Mouse (Mus musculus) hindbrain, postnatal 0 days (tissue): ENCODE measurements at regions not wholly inside any gene's neighbourhood (a gene's known extent, or its start where the extent isn't known, plus 50 kb on each side); places are given as distances from the start of the nearest gene placed in this dataset.

Experiments
- ATAC-seq: fragments of 200-750 bp; cut with Nextera tagmentation; 2 replicates; pipeline ENCODE4 v1.8.0; 2017; ENCODE audit warnings: mild to moderate bottlenecking, moderate TSS enrichment, moderate library complexity
- DNase-seq: peaks from one replicate; pipeline ENCODE4 v3.0.0-alpha.2; 2015; ENCODE audit warnings: low spot score
- H3K27ac ChIP-seq: fragments of 300-500 bp; sonication (generic); 2 replicates; pipeline ENCODE4 v1.5.1; 2014; ENCODE audit warnings: mild to moderate bottlenecking
- H3K27me3 ChIP-seq: fragments of 300-500 bp; sonication (generic); 2 replicates; pipeline ENCODE4 v1.6.1; 2014; ENCODE audit warnings: low read length, mixed read lengths; ENCODE audit not compliant: insufficient read depth
- H3K36me3 ChIP-seq: fragments of 300-500 bp; sonication (generic); 2 replicates; pipeline ENCODE4 v1.6.1; 2014; ENCODE audit warnings: low read length, mixed read lengths; ENCODE audit not compliant: insufficient read depth
- H3K4me1 ChIP-seq: fragments of 300-500 bp; sonication (generic); 2 replicates; pipeline ENCODE4 v1.6.1; 2014; ENCODE audit warnings: antibody characterized with exemption, low read length, mixed read lengths; ENCODE audit not compliant: insufficient read depth
- H3K4me2 ChIP-seq: fragments of 300-500 bp; sonication (generic); 2 replicates; pipeline ENCODE4 v1.6.1; 2014; ENCODE audit warnings: low read depth, mild to moderate bottlenecking, low read length, moderate library complexity, mixed read lengths
- H3K4me3 ChIP-seq: fragments of 300-500 bp; sonication (generic); 2 replicates; pipeline ENCODE4 v1.5.1; 2014; ENCODE audit warnings: low read length
- H3K9ac ChIP-seq: fragments of 300-500 bp; sonication (generic); replicated peaks from 2 replicates; pipeline ENCODE4 v1.6.1; 2014; ENCODE audit warnings: mild to moderate bottlenecking, low read length, moderate library complexity, mixed read lengths
- H3K9me3 ChIP-seq: fragments of 300-500 bp; sonication (generic); 2 replicates; pipeline ENCODE4 v1.6.1; 2016; ENCODE audit warnings: low read length, mixed read lengths
- CTCF ChIP-seq: IDR thresholded peaks from 2 replicates; pipeline ENCODE4 v1.5.1; 2016; ENCODE audit warnings: antibody characterized with exemption, control low read depth, low read depth
- WGBS: fragments of 180-500 bp; shearing (Covaris S2); extraction: QIAGEN DNeasy Blood & Tissue Kit; methylation state at CpG from one replicate; pipeline ENCODE4 v1.1.7; 2014; 5-methylcytosine and 5-hydroxymethylcytosine counted together

DNA sequence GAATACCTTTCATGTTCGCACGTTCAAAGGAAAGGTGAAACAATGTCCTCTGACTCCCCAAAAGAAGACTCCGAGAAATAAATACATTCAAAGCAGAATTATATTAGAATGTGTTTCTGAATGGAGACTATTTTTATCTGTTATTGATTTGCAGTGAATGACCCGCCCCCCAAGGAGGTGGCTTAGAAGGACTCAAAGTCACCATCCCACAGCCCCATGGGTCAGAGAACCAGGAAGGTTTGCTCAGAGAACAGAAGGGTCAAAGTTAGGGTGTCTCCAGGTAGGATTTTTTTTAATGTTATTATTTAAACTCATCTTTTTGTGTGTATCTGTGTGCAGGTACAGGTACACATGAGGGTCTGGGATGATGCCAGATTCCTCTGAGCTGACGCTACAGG lies 360.4 kb upstream of the Maf start:
- no peaks in the 10 kb centered on the region for H3K9me3 ChIP-seq
- ATAC-seq (no peak), DNase-seq (no peak)
- whole genome bisulfite sequencing = 96% methylated on average over 5 of the region's 5 CpGs
- H3K4me1 ChIP-seq = no peaks in the 10 kb centered on the region
- no peaks in the 10 kb centered on the region for H3K36me3 ChIP-seq
- H3K27ac ChIP-seq = no peak overlapping the region
- no peak overlapping the region for H3K4me2 ChIP-seq
- H3K27me3 ChIP-seq = no peaks in the 10 kb centered on the region
- no peak for TF ChIP-seq CTCF
- no peak overlapping the region for H3K4me3 ChIP-seq
- H3K9ac ChIP-seq = no peak overlapping the region

DNA sequence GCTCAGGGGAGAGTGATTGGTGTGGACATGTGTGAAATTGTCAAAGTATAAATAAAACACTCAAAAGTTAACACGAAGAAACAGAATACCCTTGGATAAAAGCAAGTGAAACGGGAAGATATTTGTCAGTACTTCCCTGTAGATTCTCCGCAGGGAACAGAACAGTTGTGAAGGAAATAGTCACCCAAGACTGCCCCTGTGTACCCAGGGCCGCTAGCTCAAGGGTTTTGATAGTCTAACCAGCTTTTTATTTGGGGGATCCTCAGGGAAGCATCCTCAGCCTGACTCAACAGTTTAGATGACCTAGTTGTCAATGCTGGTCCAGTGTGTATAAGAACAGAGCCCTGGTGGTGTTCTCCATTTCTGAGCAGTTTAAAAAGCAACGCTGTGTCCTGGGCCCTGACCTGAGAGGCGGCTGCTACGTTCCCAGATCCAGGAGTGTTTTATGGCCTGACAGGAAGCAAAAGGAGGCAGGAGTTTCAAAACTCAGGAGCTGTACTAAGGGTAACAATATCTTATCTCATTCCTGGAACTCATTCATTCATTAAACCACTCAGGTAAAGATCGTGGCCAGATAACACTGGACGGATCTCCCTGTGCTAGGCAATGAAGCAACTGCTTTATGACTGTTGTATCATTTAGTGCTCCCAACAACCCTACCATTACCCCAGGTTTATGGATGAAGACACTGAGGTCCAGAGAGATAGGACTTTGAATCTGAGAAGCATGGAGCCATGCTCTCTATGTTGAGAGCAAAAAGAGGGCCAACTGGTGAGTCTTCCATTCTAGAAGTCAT lies 359.8 kb upstream of the Maf start:
- 89% methylated on average over 9 of the region's 9 CpGs for WGBS
- no peak overlapping the region for H3K4me3 ChIP-seq
- no peak overlapping the region for H3K9ac ChIP-seq
- H3K36me3 ChIP-seq = no peaks in the 10 kb centered on the region
- H3K9me3 ChIP-seq = no peaks in the 10 kb centered on the region
- no peaks in the 10 kb centered on the region for H3K27me3 ChIP-seq
- DNase-seq = no peak
- no peak for ATAC-seq
- H3K27ac ChIP-seq = no peak overlapping the region
- TF ChIP-seq CTCF = no peak
- H3K4me2 ChIP-seq = no peak overlapping the region
- no peaks in the 10 kb centered on the region for H3K4me1 ChIP-seq

DNA sequence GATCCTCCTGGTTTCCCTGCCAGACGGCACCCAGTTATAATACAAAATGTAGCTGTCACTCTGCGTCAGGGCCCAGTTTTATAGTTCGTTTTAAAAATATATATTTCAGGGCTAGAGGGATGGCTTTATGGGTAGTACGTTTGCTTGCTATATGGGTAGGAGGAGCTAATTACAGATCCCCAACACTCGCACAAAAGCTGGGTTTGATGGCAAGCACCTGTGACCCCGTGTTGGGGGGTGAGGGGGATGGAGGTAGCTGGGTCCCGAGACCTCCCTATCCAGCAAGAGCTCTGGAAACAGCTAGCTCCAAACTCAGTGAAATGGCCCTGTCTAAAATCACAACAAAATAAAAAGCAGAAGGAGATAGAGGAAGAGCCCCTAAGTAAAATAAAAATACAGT lies 358.3 kb upstream of the Maf start:
- TF ChIP-seq CTCF = no peak
- no peak for DNase-seq
- 88% methylated on average over 7 of the region's 7 CpGs for WGBS
- no peaks in the 10 kb centered on the region for H3K36me3 ChIP-seq
- H3K27ac ChIP-seq = no peak overlapping the region
- H3K9ac ChIP-seq = no peak overlapping the region
- H3K9me3 ChIP-seq = no peaks in the 10 kb centered on the region
- H3K4me2 ChIP-seq = no peak overlapping the region
- no peak for ATAC-seq
- H3K4me1 ChIP-seq = no peaks in the 10 kb centered on the region
- no peaks in the 10 kb centered on the region for H3K27me3 ChIP-seq
- no peak overlapping the region for H3K4me3 ChIP-seq

- ATAC-seq = no peak
- TF ChIP-seq CTCF = no peak
- WGBS = 69% methylated on average over 7 of the region's 7 CpGs
These were observed 357.7 kb upstream of the Maf start for GRCm38 (mm10) chr8:116065327-116065726.

DNA sequence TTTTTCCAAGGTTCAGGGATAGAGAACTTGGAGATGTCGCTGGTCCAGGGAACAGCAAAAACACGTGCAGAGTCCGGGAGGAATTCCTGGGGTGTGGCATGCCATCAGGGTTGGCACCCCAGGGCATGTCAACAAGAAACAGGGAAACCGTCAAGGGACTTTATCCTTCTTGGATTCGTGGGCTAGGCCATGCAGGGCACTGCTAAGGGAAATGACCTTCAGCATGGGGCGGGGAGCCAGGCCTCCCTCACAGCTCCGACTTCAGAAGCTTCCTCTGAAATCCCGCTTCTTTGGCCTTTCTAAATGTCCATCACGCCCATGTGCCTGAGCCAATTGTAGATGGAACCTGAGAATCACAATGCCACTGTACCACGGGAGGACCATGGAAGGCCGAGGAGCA lies 357.0 kb upstream of the Maf start:
- no peak overlapping the region for H3K4me3 ChIP-seq
- 89% methylated on average over 11 of the region's 11 CpGs for WGBS
- no peak overlapping the region for H3K4me2 ChIP-seq
- DNase-seq = no peak
- H3K36me3 ChIP-seq = no peaks in the 10 kb centered on the region
- H3K4me1 ChIP-seq = no peaks in the 10 kb centered on the region
- no peaks in the 10 kb centered on the region for H3K9me3 ChIP-seq
- no peak for ATAC-seq
- no peak for TF ChIP-seq CTCF
- no peak overlapping the region for H3K9ac ChIP-seq
- no peaks in the 10 kb centered on the region for H3K27me3 ChIP-seq
- no peak overlapping the region for H3K27ac ChIP-seq

More at GRCm38 (mm10) chr8:116065327-116065726, 357.7 kb upstream of the Maf start:
- Histone ChIP-seq H3K36me3 (no peaks in the 10 kb centered on the region), H3K4me1 (no peaks in the 10 kb centered on the region), H3K27ac (no peak overlapping the region), H3K9me3 (no peaks in the 10 kb centered on the region), H3K27me3 (no peaks in the 10 kb centered on the region), H3K9ac (no peak overlapping the region), H3K4me3 (no peak overlapping the region), H3K4me2 (no peak overlapping the region)
- DNase-seq = no peak

- 70% methylated on average over 5 of the region's 5 CpGs for WGBS
These were observed 355.9 kb upstream of the Maf start for GRCm38 (mm10) chr8:116063541-116063940.

GRCm38 (mm10) chr8:116053483-116053882 lies 345.9 kb upstream of the Maf start:
- Histone ChIP-seq H3K4me3 (no peak overlapping the region), H3K27me3 (no peaks in the 10 kb centered on the region), H3K4me2 (no peak overlapping the region), H3K36me3 (no peaks in the 10 kb centered on the region), H3K9me3 (no peaks in the 10 kb centered on the region), H3K27ac (no peak overlapping the region), H3K4me1 (no peaks in the 10 kb centered on the region), H3K9ac (no peak overlapping the region)
- ATAC-seq (no peak), DNase-seq (no peak)
- 9% methylated on average over 7 of the region's 7 CpGs for WGBS
- TF ChIP-seq CTCF = no peak

More at GRCm38 (mm10) chr8:116063541-116063940, 355.9 kb upstream of the Maf start:
- H3K9me3 ChIP-seq = no peaks in the 10 kb centered on the region
- no peaks in the 10 kb centered on the region for H3K4me1 ChIP-seq
- TF ChIP-seq CTCF = no peak
- no peaks in the 10 kb centered on the region for H3K27me3 ChIP-seq
- no peak for DNase-seq
- H3K27ac ChIP-seq = no peak overlapping the region
- H3K4me2 ChIP-seq = no peak overlapping the region
- no peak for ATAC-seq
- no peaks in the 10 kb centered on the region for H3K36me3 ChIP-seq
- H3K4me3 ChIP-seq = no peak overlapping the region
- no peak overlapping the region for H3K9ac ChIP-seq
